Mouse (Mus musculus): ENCODE data around the gene Frs2.

- TF ChIP-seq POLR2A (IDR thresholded peaks at IDR 0.05; ENCODE audit: borderline replicate concordance, extremely low read depth, low read depth, low read length) (no peak), CTCF (IDR thresholded peaks at IDR 0.05; ENCODE audit: insufficient read depth, low read length) (no peak)
These were observed 106.0 kb downstream of the Frs2 start for GRCm38 (mm10) chr10:117042295-117042694.
